Mouse (Mus musculus) mouse embryonic stem cell (cell line): ENCODE data around the gene Ankmy2.

Source experiments
- in situ Hi-C, 2 experiments: fragments of 300-500 bp; cut with MboI; formaldehyde crosslinking; loops; 1 replicate in 1 of 2; 3 replicates in 1 of 2; pipeline ENCODE4 v1.14.3; 2019 to 2020; ENCODE audit warnings: low sequenced_read_pairs in 2 of 2, low pct_unique_long_range_greater_than_20kb in 1 of 2, mixed read lengths in 1 of 2; ENCODE audit not compliant: unreplicated experiment in 1 of 2

Ankmy2 gene

GRCm38 (mm10) chr12:36156637-36157303 is at the start of gene Ankmy2:
TSS of gene Ankmy2 (plus strand) at chr12:36157114.
- in situ Hi-C loops, result no loop called here

- in situ Hi-C loops, result no loop called here
Measured at GRCm38 (mm10) chr12:36108442-36108841, 48.5 kb upstream of the Ankmy2 start.

GRCm38 (mm10) chr12:36110457-36110856 is 46.5 kb upstream of the Ankmy2 start:
- in situ Hi-C loops, result no loop called here

GRCm38 (mm10) chr12:36111110-36111509 is 45.8 kb upstream of the Ankmy2 start:
- in situ Hi-C loops, result no loop called here

GRCm38 (mm10) chr12:36112081-36112480 is 44.8 kb upstream of the Ankmy2 start:
- in situ Hi-C loops, result no loop called here

- in situ Hi-C loops, result no loop called here
Measured at GRCm38 (mm10) chr12:36117161-36117560, 39.8 kb upstream of the Ankmy2 start.

- in situ Hi-C loops, result no loop called here
Measured at GRCm38 (mm10) chr12:36119244-36119643, 37.7 kb upstream of the Ankmy2 start.

GRCm38 (mm10) chr12:36126049-36126448 is 30.9 kb upstream of the Ankmy2 start:
- in situ Hi-C loops, result no loop called here

GRCm38 (mm10) chr12:36129826-36130225 is 27.1 kb upstream of the Ankmy2 start:
- in situ Hi-C loops, result no loop called here

GRCm38 (mm10) chr12:36132254-36132653 is 24.7 kb upstream of the Ankmy2 start:
- in situ Hi-C loops, result no loop called here

- in situ Hi-C loops, result no loop called here
Measured at GRCm38 (mm10) chr12:36132668-36133067, 24.2 kb upstream of the Ankmy2 start.

GRCm38 (mm10) chr12:36133547-36133946 is 23.4 kb upstream of the Ankmy2 start:
- in situ Hi-C loops, result no loop called here

GRCm38 (mm10) chr12:36134111-36134510 is 22.8 kb upstream of the Ankmy2 start:
- in situ Hi-C loops, result no loop called here

- in situ Hi-C loops, result no loop called here
Measured at GRCm38 (mm10) chr12:36135409-36135808, 21.5 kb upstream of the Ankmy2 start.

- in situ Hi-C loops, result no loop called here
Measured at GRCm38 (mm10) chr12:36136285-36136684, 20.6 kb upstream of the Ankmy2 start.

GRCm38 (mm10) chr12:36137192-36137591 is 19.7 kb upstream of the Ankmy2 start:
- in situ Hi-C loops, result no loop called here

- in situ Hi-C loops, result no loop called here
Measured at GRCm38 (mm10) chr12:36140401-36140800, 16.5 kb upstream of the Ankmy2 start.

- in situ Hi-C loops, result no loop called here
Measured at GRCm38 (mm10) chr12:36146230-36147011, 10.5 kb upstream of the Ankmy2 start.

- in situ Hi-C loops, result no loop called here
Measured at GRCm38 (mm10) chr12:36150265-36150664, 6.6 kb upstream of the Ankmy2 start.

GRCm38 (mm10) chr12:36150737-36151136 is 6.2 kb upstream of the Ankmy2 start:
- in situ Hi-C loops, result no loop called here
